Mouse (Mus musculus) retina, postnatal 1 day (tissue): ENCODE results near the gene Ppp1r14d.

Source experiments
- DNase-seq: peaks from one replicate; pipeline ENCODE4 v3.0.0-alpha.2; 2012

Gene Ppp1r14d

DNA sequence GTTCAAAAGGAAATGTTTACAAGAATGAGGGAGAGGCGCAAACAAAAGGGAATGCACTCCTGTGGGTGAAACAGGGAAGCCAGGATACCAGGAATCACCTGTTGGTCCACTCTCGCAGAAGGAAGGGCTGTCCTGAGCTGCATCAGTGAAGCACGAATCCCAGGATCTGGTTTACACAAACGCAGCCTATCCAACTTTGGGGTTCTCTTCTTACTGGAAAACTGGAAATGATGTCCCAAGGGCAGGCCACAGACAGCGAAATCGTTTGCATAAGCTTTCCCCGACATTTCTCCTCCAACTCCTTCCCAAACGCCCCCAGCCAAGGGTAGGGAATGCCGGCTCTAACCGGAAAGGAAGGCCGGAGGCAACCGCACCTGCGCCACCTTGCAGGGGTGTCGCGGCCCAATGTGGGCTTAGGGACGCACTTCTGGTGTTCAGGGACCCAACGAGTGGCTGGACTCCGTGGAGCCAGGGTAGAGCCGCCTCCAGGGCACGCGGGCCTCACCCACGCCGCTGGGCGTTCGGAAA is 7.0 kb upstream of the Ppp1r14d start:
- no peak for DNase-seq

DNA sequence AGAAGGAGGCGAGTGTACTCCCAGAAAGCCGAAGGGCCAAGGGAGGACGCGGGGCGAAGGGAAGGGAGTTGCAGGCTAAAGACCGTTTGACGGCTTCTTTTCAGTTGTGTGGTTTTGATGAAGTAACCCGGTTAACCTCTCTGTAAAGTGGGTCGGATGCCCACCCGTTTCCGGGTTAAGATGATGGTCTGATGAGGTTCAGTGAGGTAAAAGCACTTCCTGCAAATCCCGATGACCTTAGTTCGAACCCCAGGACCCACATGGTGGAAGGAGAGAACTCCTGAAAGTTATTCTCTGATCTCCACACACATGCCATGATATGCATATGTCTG is 20.6 kb downstream of the Ppp1r14d start:
- DNase-seq, result no peak

GRCm38 (mm10) chr2:119208344-119209175 is 21.1 kb downstream of the Ppp1r14d start, which contains the start of the genes Zfyve19 and Dnajc17:
TSS of gene Zfyve19 (plus strand) at chr2:119208617.
TSS of gene Dnajc17 (minus strand) at chr2:119208795.
- DNase-seq, result peak; percentile 98

DNA sequence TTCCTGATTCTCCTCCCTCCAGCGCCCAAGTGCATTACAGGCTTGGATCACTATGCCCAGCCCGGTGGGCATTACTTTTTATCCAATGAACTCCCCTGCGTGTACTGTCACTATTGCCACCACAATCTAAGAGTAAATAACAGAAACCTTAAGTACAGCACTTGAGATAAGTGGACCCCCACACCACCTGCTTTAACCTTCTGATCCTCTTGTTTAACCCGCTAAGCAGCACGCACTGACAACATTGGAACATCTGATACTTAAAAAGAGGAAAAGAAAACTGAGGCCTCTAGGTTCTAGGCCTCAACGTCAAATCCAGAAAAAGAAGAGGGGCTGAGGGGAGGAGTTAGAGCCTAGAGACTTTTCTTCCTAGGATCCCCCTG is 21.8 kb downstream of the Ppp1r14d start:
- DNase-seq, result no peak

- DNase-seq, result no peak
Measured at GRCm38 (mm10) chr2:119203871-119204460, 25.7 kb downstream of the Ppp1r14d start.

- peak; percentile 70 for DNase-seq
Measured at GRCm38 (mm10) chr2:119202914-119203453, 26.7 kb downstream of the Ppp1r14d start.

DNA sequence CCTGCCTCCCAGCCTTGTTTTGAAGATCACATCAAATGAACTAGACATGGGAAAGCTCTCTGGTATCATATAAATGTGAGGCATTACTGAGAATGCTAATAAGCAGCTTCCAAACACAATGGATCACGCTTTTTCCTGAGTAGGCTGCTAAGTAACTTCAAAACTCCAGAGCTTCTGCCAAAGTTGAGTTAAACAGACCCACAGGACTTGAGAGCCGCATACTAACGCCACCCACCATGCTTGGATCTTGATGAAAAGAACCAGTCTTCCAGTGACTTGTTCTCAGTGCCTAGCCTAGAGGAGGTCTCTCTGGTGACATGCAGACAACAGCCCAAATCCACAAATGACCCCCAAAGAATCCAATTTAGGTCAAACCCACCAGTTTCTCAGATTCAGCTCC is 30.8 kb downstream of the Ppp1r14d start:
- DNase-seq, result no peak

GRCm38 (mm10) chr2:119198049-119198448 is 31.7 kb downstream of the Ppp1r14d start:
- DNase-seq, result peak; percentile 42

DNA sequence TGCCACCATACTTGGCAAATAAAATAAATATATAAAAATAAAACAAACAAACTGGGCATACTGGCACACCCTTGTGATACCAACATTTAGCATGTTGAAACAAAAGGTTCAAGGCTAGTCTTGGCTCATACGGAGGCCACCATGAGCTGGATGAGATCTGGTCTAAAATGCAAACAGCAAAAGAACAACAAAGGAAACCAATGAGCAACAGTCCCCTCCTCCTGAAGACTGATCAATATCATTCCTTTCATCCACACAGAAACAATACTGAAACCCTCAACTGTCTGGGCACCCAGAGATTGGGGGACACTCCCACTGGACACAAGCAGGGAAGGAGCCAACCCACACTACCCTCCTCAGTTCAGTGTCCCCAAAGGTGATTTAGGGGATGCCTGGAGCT is 32.2 kb downstream of the Ppp1r14d start:
- DNase-seq, result no peak

GRCm38 (mm10) chr2:119196316-119197108 is 33.2 kb downstream of the Ppp1r14d start:
- no peak for DNase-seq

GRCm38 (mm10) chr2:119194140-119194539 is 35.6 kb downstream of the Ppp1r14d start:
- no peak for DNase-seq

DNA sequence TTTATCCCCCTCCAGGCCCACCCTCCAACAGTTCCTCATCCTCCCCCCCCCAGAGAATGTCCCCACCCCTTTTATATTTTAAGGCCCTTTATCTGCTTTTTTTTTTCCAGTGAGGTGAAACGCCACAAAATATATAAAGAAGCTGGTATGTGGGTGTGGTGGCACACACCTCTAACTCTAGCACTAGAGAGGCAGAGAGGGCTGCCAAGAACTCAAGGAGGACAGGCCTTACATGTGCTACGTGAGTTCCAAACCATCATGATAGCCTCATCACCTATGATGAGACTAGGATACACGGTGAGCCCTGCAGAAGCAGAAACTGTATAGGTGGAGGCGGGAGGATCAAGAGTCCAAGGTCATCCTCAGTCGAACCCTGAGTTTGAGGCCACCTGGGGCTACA is 38.7 kb downstream of the Ppp1r14d start:
- no peak for DNase-seq

GRCm38 (mm10) chr2:119189029-119189710 is 40.5 kb downstream of the Ppp1r14d start:
- DNase-seq, result peak; percentile 79

DNA sequence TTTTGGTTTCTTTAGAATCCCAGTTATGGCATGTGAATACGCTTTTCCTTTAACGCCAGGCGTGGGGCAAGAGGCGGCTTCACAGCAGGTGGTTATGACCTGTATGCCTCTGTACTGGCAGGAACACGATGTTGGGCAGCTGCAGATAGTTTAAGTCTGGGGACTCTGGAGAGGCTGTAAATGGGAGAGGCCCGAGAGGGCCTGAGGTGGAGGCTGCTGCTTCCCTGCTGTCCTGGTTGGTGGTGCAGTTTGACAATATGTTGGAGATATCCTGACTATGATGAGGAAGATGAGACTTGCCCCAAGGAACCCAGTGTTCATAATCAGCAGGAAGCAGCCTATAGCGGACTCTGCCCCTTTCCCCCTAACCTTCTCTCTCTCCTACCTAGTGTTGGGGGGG is 46.8 kb downstream of the Ppp1r14d start:
- DNase-seq, result no peak

DNA sequence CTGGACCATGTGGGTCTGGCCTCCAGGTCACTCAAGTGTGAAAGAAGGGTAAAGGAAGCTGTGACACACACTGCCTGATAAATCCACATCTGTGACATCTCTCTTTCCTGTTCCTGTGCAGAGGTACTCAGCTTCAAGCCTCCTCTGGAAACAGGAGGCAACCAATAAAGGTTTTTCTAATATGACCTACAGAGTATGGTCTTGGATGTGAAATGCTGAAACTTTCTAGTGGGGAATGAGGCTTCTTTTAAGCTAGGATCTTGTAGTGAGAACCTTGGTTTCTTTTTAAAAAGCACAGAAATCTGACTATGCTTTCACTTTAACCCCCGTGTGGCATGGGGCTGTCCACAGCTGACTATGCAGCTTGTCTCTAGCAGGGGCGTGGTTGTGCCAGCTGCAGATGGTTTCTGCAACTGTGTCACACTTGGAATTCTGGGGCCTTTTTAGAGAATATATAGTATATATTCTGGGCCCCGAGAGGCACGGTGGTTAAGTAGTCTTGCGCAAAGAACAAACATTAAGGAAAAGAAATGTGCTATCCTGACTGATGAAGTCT is 52.2 kb downstream of the Ppp1r14d start:
- DNase-seq, result no peak

GRCm38 (mm10) chr2:119176761-119177160 is 52.9 kb downstream of the Ppp1r14d start:
- no peak for DNase-seq

- no peak for DNase-seq
Measured at GRCm38 (mm10) chr2:119175614-119176013, 54.1 kb downstream of the Ppp1r14d start.

DNA sequence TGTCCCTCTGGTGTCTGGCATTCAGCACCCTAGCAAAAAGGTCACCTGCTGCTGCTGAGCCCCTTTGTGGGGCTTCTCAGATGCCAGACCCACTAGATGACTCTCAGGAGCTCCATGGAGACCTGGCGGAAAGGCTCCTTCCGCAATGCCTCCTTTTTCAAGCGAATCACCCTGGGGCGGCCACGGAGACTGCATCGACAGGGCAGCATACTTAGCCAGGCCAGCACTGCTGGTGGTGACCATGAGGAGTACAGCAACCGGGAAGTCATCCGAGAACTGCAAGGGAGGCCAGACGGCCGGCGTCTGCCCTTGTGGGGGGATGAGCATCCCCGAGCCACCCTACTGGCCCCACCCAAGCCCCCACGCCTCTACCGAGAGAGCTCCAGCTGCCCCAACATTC is 54.8 kb downstream of the Ppp1r14d start:
- DNase-seq, result no peak

DNA sequence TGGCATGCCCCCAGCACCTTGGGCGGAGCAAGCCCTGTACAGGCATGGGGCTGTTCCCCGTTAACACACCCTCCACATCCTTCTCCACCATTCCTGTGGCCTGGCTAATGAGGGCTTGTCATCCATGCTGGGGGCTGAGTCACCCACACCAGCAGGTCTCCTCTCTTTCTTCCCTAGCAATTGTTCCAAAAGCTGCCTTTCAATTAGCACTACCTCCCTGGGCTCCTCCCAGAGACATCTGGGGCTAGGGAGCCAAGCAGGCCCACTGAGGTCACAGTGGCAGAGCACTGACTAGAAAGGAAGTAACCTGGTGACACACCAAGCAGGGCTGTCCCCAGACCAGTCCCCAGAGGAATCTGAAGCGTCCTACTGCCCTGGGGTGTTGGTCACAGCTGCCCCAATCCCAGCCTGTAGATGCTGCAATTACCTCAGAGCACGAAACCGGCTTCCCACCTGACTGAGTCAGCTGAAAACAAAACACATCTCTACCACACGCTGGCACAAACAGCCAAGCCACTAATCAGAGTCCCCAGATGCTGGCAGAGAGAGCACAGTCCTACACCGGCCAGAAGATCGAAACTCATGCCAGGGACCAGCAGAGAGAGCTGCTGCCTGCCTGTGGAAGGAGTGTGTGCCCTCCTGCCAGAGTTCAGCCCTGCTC is 55.6 kb downstream of the Ppp1r14d start, which contains the start of gene Gm14137:
Gene Gm14137 (plus strand): TSS at position 519 of the 661 bp plus-strand sequence.
- DNase-seq, result no peak

GRCm38 (mm10) chr2:119172862-119173576 is 56.7 kb downstream of the Ppp1r14d start:
- peak; percentile 88 for DNase-seq

DNA sequence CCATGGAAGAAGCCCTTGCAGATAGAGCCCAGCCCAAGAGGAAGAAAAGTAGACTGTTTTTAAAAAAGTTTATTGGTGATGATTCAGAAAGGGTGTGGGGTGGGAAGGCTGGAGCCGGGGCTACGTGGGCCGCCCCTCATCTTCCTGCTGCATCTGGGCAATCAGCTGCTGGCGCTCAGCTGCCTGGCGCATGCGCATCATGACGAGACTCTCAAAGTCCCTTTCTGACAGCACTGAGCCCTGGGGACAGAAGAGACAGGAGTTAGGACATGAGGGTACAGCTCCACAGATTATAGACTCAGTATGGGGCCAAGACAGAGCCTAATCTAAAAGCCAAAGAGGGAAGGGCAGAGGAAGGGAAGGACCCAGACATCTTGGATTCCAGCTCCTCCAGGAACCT is 57.3 kb downstream of the Ppp1r14d start:
- peak; percentile 9 for DNase-seq
